Mouse (Mus musculus) macrophage (primary cell): ENCODE data around the gene Dcun1d3. TPM values are rescaled to one million over a fixed set of nuclear protein-coding genes. Genes with fewer than 3 reads are reported as not detected.
A peak's percentile ranks its signal among the peaks of the same experiment; 100 is the strongest.

Experiments
- H3K27ac ChIP-seq: fragments of 350-480 bp; formaldehyde crosslinking; 2 replicates; pipeline ENCODE4 v1.9.0; 2021
- H3K36me3 ChIP-seq: fragments of 350-480 bp; formaldehyde crosslinking; 2 replicates; pipeline ENCODE4 v1.9.0; 2021; ENCODE audit errors: inconsistent target
- H3K4me3 ChIP-seq: fragments of 350-480 bp; formaldehyde crosslinking; 2 replicates; pipeline ENCODE4 v1.9.0; 2021; ENCODE audit errors: inconsistent target
- H3K79me2 ChIP-seq: fragments of 350-480 bp; formaldehyde crosslinking; 2 replicates; pipeline ENCODE4 v1.9.0; 2021; ENCODE audit errors: inconsistent target
- WGBS: methylation state at CpG from one replicate; pipeline ENCODE4 v1.1.7; 2026; ENCODE audit warnings: inconsistent platforms; ENCODE audit not compliant: missing documents; 5-methylcytosine and 5-hydroxymethylcytosine counted together
- polyA plus RNA-seq: library from polyadenylated mRNA; stranded (reverse); fragments of 250-400 nt; gene quantifications from 3 replicates; pipeline ENCODE4 v1.2.4, GENCODE M21; 2018; ENCODE audit warnings: inconsistent platforms

The Dcun1d3 gene
- polyA plus RNA-seq, 1 experiment from 2014 or later: 9.8 TPM

GRCm38 (mm10) chr7:119892742-119893141 is 3.4 kb downstream of the Dcun1d3 start:
- Histone ChIP-seq H3K27ac (no peak overlapping the region), H3K79me2 (peaks cover 65% of the 10 kb centered on the region), H3K4me3 (no peak overlapping the region), H3K36me3 (no peaks in the 10 kb centered on the region)
- WGBS: 98% methylated on average over 4 of the region's 4 CpGs

GRCm38 (mm10) chr7:119892198-119892597 is 3.9 kb downstream of the Dcun1d3 start:
- WGBS: 100% methylated on average over 1 of the region's 1 CpGs
- H3K36me3 ChIP-seq: no peaks in the 10 kb centered on the region
- H3K27ac ChIP-seq: no peak overlapping the region
- H3K4me3 ChIP-seq: no peak overlapping the region
- peaks cover 67% of the 10 kb centered on the region for H3K79me2 ChIP-seq

GRCm38 (mm10) chr7:119887887-119888286 is 8.2 kb downstream of the Dcun1d3 start:
- no peak overlapping the region for H3K4me3 ChIP-seq
- H3K36me3 ChIP-seq: no peaks in the 10 kb centered on the region
- H3K27ac ChIP-seq: peak overlapping the region; percentile 49
- peaks cover 75% of the 10 kb centered on the region for H3K79me2 ChIP-seq
- whole genome bisulfite sequencing: 90% methylated on average over 4 of the region's 4 CpGs

GRCm38 (mm10) chr7:119881229-119881628 is 14.9 kb downstream of the Dcun1d3 start:
- no peak overlapping the region for H3K4me3 ChIP-seq
- 100% methylated on average over 2 of the region's 2 CpGs for WGBS
- no peaks in the 10 kb centered on the region for H3K36me3 ChIP-seq
- peaks cover 35% of the 10 kb centered on the region for H3K79me2 ChIP-seq
- H3K27ac ChIP-seq: no peak overlapping the region

GRCm38 (mm10) chr7:119880345-119880744 is 15.8 kb downstream of the Dcun1d3 start:
- H3K36me3 ChIP-seq: no peaks in the 10 kb centered on the region
- WGBS: 43% methylated on average over 5 of the region's 5 CpGs
- H3K79me2 ChIP-seq: peaks cover 26% of the 10 kb centered on the region
- no peak overlapping the region for H3K4me3 ChIP-seq
- H3K27ac ChIP-seq: peak overlapping the region; percentile 48

GRCm38 (mm10) chr7:119879171-119879570 is 16.9 kb downstream of the Dcun1d3 start:
- H3K27ac ChIP-seq: 0 out of 2 replicates have a peak overlapping the region, but pooled peaks have one; percentile 48
- H3K79me2 ChIP-seq: peaks cover 22% of the 10 kb centered on the region
- H3K36me3 ChIP-seq: no peaks in the 10 kb centered on the region
- H3K4me3 ChIP-seq: no peak overlapping the region
- 50% methylated on average over 4 of the region's 4 CpGs for WGBS

- no peak overlapping the region for H3K4me3 ChIP-seq
- H3K36me3 ChIP-seq: no peaks in the 10 kb centered on the region
- H3K27ac ChIP-seq: no peak overlapping the region
- H3K79me2 ChIP-seq: peaks cover 6% of the 10 kb centered on the region; the same call in 1 of the 2 replicates
- WGBS: 92% methylated on average over 3 of the region's 3 CpGs
Measured at GRCm38 (mm10) chr7:119875776-119876440, 20.2 kb downstream of the Dcun1d3 start.

- Histone ChIP-seq H3K79me2 (no peaks in the 10 kb centered on the region; the same call in 1 of the 2 replicates), H3K27ac (no peak overlapping the region), H3K36me3 (no peaks in the 10 kb centered on the region), H3K4me3 (no peak overlapping the region)
- 82% methylated on average over 2 of the region's 2 CpGs for WGBS
Measured at GRCm38 (mm10) chr7:119873050-119873449, 23.0 kb downstream of the Dcun1d3 start.

- Histone ChIP-seq H3K79me2 (no peaks in the 10 kb centered on the region; the same call in 1 of the 2 replicates), H3K36me3 (no peaks in the 10 kb centered on the region), H3K27ac (no peak overlapping the region), H3K4me3 (no peak overlapping the region)
- WGBS: 79% methylated on average over 4 of the region's 4 CpGs
Measured at GRCm38 (mm10) chr7:119872204-119872603, 23.9 kb downstream of the Dcun1d3 start.

- no peaks in the 10 kb centered on the region for H3K36me3 ChIP-seq
- no peaks in the 10 kb centered on the region; the same call in 1 of the 2 replicates for H3K79me2 ChIP-seq
- H3K4me3 ChIP-seq: no peak overlapping the region
- 100% methylated on average over 1 of the region's 1 CpGs for WGBS
- H3K27ac ChIP-seq: no peak overlapping the region
Measured at GRCm38 (mm10) chr7:119866136-119866535, 30.0 kb downstream of the Dcun1d3 start.

- H3K79me2 ChIP-seq: no peaks in the 10 kb centered on the region; the same call in 1 of the 2 replicates
- H3K36me3 ChIP-seq: no peaks in the 10 kb centered on the region
- no peak overlapping the region for H3K4me3 ChIP-seq
- 96% methylated on average over 5 of the region's 5 CpGs for WGBS
- H3K27ac ChIP-seq: no peak overlapping the region
Measured at GRCm38 (mm10) chr7:119864500-119864899, 31.6 kb downstream of the Dcun1d3 start.

- Histone ChIP-seq H3K4me3 (no peak overlapping the region), H3K27ac (peak overlapping the region; percentile 60), H3K79me2 (no peaks in the 10 kb centered on the region; the same call in 1 of the 2 replicates), H3K36me3 (peaks cover 16% of the 10 kb centered on the region; the same call in 1 of the 2 replicates)
- WGBS: 73% methylated on average over 1 of the region's 1 CpGs
Measured at GRCm38 (mm10) chr7:119862167-119862566, 33.9 kb downstream of the Dcun1d3 start.

GRCm38 (mm10) chr7:119861335-119862091 is 34.6 kb downstream of the Dcun1d3 start:
- Histone ChIP-seq H3K79me2 (no peaks in the 10 kb centered on the region; the same call in 1 of the 2 replicates), H3K27ac (peak overlapping the region; percentile 60), H3K36me3 (peaks cover 16% of the 10 kb centered on the region; the same call in 1 of the 2 replicates), H3K4me3 (no peak overlapping the region)
- 50% methylated on average over 6 of the region's 6 CpGs for WGBS

GRCm38 (mm10) chr7:119860971-119861334 is 35.1 kb downstream of the Dcun1d3 start:
- no peaks in the 10 kb centered on the region; the same call in 1 of the 2 replicates for H3K79me2 ChIP-seq
- peaks cover 16% of the 10 kb centered on the region; the same call in 1 of the 2 replicates for H3K36me3 ChIP-seq
- no peak overlapping the region for H3K4me3 ChIP-seq
- H3K27ac ChIP-seq: peak overlapping the region; percentile 60

GRCm38 (mm10) chr7:119860554-119860953 is 35.5 kb downstream of the Dcun1d3 start:
- Histone ChIP-seq H3K27ac (peak overlapping the region; percentile 60), H3K4me3 (no peak overlapping the region), H3K79me2 (no peaks in the 10 kb centered on the region; the same call in 1 of the 2 replicates), H3K36me3 (peaks cover 16% of the 10 kb centered on the region; the same call in 1 of the 2 replicates)
- WGBS: 100% methylated on average over 2 of the region's 2 CpGs
